Mouse (Mus musculus) testis, adult 2 months (tissue): Measurements from ENCODE around the gene Wdr3.

ENCODE experiments used
- CTCF ChIP-seq: fragments of 200-500 bp; IDR thresholded peaks from 2 replicates; pipeline ENCODE4 v1.5.1; 2012; ENCODE audit warnings: low read depth, mild to moderate bottlenecking, inconsistent platforms, low read length, moderate library complexity; ENCODE audit not compliant: control insufficient read depth, insufficient read depth, insufficient replicate concordance
- POLR2A ChIP-seq: fragments of 200-500 bp; IDR thresholded peaks from 2 replicates; pipeline ENCODE4 v1.6.1; 2012; ENCODE audit warnings: low read depth, mild to moderate bottlenecking, inconsistent platforms, low read length, moderate library complexity; ENCODE audit not compliant: control insufficient read depth

- TF ChIP-seq CTCF (no peak), POLR2A (no peak)
These were observed 1.3 kb upstream of the Wdr3 start for GRCm38 (mm10) chr3:100163556-100163955.
